Mouse (Mus musculus) spleen, adult 2 months (tissue): ENCODE results near the gene Gss.

ENCODE experiments used
- CTCF ChIP-seq: fragments of 200-500 bp; IDR thresholded peaks from 2 replicates; pipeline ENCODE4 v1.5.1; 2011; ENCODE audit warnings: mild to moderate bottlenecking, inconsistent platforms; ENCODE audit not compliant: insufficient read depth, insufficient read length, insufficient replicate concordance; ENCODE audit errors: extremely low read depth
- POLR2A ChIP-seq: fragments of 200-500 bp; IDR thresholded peaks from 2 replicates; pipeline ENCODE4 v1.6.1; 2011; ENCODE audit warnings: low read depth, low read length, inconsistent platforms

DNA sequence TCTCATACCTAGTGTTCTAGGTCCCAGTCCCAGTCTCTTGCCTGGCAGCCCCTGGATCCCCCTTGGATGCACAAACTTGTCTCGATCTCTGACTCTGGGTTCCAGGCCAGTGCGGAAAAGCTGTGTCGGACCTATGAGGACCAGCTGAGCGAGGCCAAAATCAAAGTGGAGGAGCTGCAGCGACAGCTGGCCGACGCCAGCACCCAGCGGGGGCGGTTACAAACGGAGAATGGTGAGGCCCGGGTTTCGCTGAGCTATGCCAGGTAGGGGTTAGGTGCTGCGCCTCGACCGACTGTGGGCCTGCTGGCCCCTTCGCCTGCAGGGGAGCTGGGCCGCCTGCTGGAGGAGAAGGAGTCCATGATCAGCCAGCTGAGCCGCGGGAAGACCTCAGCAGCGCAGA lies 37.5 kb upstream of the Gss start:
- TF ChIP-seq CTCF = no peak
- TF ChIP-seq POLR2A = no peak
